Mouse (Mus musculus): ENCODE results near the gene Kalrn.
"Not testable (repeated sequence)": the region's sequence is repeated elsewhere in the genome, so short reads cannot be mapped to it uniquely, and the experiment has no call there.

The Kalrn gene

DNA sequence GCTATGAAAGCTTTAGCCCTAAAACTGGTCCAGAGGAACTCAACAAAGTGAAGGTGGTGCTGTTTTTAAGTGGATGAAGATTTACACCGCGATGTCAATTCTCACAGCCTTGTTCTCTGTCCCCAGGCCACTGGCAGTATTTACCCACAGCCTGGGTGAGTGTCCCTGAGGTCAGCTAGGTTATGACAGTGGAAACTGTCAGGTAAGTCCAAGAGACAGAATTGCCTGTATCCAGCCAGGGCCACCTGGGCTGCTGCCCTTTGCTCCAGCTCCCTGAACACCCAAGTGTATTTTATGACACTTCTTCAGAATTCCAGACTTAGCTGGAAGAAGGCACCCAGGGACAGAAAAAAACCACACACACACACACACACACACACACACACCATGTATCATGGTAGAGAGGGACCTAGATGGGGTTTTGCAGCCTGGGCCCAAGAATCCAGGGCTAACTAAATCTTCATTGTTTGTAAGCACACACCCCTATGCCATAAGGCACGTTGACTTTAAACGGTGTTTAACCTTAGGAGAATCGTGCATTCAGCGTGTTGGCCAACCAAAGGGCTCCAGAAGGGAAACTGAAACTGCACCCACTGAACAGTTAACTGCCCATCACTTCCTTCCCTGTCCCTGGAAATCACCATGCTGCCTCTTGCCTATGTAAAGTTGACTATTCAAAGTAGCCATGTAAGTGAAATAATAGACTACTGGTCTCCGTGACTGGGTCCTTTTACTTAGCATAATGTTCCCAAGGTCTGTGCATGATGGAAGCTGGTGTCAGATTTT, 462.3 kb downstream of the Kalrn start:
- DNase-seq (ENCODE audit: low spot score): no peak

DNA sequence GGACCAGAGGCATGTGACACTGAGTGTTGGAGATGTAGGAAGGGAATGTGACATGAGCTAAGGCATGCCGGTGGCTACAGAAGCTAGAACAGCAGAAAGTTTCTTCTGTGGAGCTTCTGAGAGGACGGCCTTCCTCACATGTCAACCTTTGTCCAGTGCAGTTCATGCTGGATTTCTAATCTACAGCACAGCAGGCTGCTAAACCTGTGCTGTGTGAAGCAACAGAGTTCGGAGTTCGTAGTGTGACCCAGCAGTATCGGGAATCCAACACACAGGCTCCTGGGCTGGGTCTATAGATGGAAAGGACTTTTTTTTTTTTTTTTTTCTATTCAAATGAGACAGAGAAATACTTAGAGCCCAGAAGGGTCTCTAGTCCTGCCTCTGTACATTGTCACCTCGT, 468.9 kb downstream of the Kalrn start:
- no peak for DNase-seq (ENCODE audit: low spot score)

DNA sequence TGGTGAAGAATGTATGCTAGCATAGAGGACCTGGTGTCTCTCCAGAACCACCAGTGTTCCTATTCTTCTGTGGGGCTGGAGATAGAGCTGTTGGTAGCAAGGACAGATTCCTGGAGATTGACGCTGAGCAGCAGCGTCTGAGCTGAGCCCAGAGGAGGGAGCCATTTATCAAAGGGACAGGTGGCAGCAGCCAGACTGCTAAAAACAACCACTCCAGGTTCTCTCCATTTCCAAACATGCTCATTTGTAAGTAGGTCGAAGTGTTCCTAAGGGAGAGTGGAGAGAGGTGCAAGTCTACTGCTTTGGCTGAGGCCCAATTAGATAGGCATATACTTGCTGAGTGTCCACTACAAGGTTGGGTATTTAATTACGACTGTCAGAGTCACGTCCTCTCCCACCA, 470.6 kb downstream of the Kalrn start:
- no peak for DNase-seq (ENCODE audit: low spot score)

DNA sequence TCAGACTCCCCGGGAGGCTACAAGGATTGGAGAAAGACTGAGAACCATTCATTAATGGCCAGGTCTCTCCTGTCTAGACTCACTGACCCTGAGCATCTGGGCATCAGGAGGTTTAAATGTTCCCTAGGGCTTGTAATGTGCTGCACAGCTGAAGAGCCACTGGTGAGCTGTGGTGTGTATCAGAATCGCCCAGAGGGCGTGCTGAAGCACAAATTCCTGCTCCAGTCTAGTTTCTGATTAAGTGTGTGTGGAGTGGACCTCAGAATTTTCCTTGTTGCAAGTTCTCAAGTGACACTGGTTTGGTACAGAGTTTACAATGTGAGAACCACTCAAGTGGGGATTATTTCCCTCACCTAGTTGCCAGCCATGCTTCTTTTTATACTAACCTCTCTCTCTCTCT, 473.5 kb downstream of the Kalrn start:
- no peak for DNase-seq (ENCODE audit: low spot score)

DNA sequence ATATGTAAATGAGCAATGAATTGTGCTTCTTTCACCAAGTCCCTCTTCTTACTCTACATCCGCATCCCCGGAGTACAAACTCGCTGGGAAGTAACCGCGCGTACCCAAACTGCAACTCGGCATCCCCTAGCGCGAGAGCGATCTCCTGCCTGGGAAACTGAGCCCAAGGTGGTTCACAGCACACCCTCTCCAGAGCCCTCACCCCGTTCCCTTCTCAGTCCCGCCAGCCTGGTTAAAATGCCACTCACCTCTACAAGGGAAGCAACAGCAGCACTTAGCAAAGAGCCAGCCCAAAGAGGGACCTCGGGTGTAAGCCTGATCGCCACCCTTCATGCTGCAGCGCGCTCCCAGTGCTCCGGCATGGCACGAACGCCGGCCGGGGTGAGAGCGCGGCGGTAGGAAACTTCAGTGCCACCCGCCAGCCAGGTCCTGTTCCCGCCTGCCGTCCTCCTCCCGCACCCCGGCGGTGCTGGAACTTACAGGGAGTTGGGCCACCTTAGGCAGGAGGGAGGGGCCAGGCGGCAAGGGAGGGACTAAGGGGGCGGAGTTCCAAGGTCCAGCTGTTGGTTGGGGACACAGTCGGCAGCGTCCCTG, 477.7 kb downstream of the Kalrn start:
- DNase-seq (ENCODE audit: low spot score): peak; percentile 65

DNA sequence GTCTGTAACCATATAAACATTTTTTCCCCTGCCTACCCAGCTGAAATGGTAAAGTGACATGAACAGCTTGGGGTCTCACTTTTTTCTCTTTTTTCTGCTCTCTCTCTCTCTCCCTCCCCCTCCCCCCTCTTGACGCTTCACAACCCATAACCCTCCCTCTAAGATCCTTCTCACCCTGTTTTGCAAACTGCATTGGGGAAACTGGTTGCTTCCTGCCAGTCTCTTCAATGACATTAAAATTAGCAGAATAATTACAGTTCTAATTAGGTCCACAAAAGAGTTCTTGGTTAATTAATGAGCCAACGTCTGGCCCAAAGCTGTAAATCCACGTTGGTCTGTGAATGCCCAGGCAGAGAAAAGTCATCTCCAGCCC, 478.3 kb downstream of the Kalrn start:
- no peak for DNase-seq (ENCODE audit: low spot score)

DNA sequence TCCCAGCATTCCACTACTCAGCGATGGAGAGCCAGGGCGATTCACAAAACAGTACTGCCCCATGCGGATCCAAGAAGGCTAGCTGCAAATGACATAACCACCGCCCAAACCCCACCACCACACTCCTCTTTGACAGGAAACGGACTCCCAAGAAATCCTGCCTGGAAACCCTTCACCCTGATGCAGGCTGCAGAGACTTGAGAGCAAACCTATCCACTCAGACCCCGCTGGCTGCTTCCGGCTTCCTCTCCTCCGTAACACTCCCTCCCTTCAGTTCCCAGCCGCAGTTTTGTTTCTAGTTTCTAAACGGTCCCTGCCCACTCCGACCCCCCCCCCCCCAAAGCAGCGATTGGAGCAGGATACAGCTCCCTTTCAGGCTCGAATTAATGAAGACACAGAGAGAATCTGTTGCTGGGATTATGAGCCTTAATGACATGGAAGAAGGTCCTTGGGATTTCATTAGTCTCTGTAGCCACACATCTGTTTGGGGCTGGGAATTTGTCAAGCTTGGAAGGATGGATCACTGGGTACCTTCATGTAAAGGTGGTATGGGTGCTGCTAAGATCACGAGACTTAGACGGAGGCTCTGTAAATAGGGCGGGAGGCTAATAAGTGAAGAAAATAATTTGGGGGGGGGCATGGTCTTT, 478.8 kb downstream of the Kalrn start:
- peak; percentile 61 for DNase-seq (ENCODE audit: low spot score)

DNA sequence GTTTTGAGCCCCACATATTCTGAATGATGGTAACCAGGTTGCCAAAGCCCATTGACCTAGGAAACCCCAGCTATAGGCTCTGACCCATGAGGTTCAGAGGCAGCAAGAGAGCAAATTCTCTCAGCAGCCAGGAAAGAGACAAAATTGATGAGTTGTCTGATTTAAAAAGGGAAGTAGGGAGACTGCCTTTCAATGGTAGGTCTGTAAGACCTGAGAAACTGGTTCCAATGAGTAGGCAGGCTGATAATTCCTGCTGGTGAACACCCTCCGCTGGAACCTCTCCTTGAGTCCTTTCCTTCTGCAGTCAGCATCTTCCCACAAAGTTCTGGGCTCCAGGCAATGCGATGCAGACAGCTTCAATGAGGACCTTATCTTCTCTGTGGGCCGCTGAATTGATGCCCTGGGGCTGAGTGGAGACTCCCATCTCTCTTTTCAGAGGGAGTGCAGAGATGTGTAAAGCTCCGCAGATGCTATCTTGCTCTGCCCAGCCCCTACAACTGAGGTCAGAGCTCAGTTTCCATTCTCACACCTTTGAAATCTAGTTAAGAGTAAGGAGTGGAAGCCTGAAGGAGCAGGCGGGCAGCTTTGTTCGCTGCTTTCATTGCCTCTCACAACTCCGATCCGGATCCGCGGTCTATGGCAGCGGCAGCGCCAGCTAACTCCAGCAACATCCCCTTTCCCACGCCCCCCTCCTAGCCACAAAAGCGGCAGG, 479.4 kb downstream of the Kalrn start:
- DNase-seq (ENCODE audit: low spot score): no peak

DNA sequence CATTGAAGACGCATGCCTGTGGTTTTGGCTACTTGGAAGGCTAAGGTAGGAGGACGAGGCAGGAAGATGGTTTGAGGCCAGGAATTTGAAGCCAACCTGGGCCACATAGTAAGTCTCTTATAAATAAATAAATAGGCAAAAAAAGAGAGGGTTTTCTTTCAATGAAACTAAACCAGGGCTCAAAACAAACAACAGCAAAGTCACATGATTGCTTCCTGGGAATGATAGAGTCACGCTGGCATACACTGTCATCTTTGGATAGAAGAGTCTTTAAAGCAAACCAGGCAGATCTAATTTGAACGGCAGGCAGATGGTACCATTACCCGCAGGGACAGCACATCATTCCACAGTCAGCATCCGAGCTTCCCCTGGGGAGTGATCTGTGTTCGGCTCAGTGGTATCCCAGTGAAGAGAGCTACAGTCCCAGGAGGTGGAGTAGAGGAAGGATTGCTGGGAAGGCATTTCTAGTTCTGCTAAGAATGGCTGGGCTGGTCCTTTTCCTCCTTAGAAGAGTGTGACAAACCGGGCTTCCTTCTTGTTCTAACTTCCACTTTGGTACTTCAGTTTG, 483.7 kb downstream of the Kalrn start:
- peak; percentile 59 for DNase-seq (ENCODE audit: low spot score)

DNA sequence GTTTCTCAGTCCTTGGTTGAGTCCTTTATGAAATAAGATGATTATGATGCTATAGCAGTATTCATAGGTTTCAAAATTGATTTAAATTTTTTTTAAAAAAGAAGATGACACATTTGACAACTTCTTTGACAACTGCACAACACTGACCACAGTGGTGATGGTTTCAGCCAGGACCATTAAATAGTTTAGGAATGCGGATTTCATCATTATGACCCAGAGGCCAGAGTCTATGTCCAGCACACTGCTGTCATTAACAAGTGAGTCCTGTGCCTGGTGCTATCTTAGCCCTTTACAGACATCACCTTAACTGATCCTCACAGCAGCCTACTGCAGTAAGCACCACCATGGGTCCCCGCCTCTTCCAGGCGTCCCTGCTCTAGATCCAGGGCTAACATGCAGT, 484.3 kb downstream of the Kalrn start:
- no peak for DNase-seq (ENCODE audit: low spot score)

DNA sequence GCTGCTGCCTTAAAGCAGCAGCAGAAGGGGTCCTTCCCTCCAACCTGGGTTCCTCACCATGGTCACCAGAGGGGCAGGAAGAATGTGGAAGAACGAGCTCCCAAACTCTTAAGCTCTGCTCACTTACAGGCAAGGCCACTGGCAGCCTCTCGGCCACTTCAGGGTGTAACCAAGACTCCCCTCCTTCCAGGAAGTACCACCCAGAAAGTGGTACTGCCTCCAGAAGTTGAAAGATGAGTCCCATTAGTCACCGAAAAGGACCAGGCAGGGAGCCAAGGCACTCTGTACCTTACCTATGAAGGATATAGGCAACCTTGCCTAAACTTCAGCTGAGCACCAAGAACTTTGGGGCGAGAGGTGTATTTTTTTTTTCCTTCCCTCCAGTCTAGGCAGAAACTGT, 485.0 kb downstream of the Kalrn start:
- DNase-seq (ENCODE audit: low spot score): no peak

DNA sequence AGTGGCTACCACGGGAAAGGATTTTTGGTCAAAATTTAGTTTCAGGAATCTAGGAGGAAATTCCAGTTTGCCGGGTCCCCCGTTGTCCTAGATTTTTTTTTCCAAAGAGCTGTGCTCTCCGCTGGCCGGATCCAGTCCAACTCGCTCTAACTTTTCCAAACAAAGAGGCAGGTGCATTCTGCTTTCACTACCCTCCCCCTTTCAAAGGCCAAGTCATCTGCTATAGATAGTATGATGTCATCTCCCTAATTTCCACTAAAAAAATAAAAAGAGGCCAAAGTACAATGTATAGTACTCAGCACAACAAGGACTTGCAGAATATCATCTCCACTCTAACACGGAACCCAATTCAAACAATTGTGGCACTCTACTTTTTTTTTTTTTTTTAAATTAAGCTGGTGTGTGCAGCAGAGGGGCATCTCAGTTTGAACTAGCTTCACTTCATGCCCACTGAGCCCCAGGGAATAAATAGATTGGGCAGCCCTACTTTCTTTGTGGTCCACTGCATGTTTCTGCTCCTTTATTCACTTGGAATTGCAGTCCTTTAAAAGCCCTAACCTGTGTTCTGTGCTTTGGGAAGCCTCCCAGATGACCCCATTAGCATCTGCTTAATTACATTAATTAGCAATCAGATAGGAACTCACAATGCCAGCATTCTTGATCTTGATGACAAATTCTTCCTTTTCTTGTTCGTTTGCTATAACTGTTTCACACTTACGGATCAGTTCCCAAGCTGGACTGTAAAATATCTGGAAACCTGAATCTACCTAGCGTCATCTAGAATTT, 489.0 kb downstream of the Kalrn start:
- DNase-seq (ENCODE audit: low spot score): peak; percentile 11

DNA sequence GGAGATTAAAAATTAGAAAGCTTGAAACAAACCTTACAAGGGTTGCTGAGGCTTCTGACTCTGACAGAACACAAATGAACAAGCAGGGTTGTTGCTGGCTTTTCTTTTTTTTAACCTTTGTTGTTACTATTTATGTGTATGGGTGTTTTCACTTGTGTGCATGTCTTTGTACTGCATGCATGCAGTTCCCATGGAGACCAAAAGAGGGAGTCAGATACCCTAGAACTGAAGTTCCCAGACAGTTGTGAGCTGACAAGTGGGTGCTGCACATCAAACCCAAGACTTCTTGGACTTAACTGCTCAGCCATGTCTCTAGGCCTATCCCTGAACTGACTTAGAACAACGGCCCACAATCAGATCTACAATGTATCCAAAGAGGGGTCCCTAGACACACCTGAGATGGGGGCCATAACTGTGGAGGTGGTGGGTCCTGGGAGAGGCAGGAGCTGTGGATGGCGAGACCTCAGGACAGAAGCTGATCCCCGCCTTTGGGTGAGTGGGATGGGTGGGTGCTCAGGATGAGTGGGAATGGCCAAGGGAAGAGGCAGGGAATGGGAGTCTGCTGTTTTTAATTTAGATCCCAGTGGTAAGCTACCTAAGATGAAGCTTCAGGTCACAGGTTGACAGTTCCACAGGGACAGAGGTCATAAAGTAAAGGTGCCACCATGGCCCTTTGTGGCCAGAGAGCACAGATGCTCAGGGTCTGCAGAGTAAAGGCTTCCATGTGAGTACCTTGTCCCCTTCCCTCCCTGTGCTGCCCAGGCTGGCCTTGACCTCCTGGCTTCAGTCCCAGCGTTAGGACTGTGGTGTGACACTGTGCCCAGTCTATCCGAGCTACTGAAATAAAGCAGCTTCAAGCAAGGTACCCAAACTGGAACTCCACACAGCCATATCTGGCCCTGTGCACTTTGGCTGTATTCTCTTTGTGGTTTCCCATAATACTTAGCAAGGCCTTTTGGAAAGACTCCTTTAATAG, 490.6 kb downstream of the Kalrn start:
- DNase-seq (ENCODE audit: low spot score): no peak

DNA sequence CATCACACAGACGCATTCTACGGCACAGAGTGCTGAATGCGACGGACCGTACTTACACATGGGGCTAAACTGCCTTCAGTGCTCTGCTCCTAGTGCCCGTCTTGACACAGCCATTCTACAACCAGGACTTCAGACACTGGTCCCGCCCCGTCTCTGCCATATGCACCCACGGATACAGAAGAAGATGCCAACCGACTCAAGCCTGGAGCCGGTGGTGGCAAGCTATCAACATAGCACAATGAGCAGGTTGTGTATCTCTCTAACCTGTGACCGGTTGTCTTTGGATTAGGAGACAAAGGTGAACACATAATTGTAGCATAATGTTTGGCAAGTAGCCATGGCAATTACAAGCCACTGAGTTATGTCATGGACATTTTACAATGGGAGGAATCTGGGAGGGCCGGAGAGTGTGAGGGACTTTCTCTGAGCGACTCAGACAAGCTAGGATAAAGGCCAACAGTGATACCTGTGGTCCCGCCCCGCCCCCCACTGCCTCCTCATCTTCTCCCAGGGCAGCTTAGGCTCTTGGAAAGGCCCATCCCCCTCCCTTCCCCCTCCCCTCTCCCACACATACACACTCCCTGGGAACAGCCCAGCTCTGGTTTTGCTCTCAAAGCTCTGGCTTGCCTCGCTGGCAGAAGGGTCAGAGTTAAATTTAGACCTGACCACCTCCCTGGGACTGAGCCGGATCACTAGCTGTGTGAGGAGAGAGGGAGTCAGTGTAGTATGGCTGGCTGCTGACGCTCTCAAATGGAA, 491.5 kb downstream of the Kalrn start:
- peak; percentile 18 for DNase-seq (ENCODE audit: low spot score)

DNA sequence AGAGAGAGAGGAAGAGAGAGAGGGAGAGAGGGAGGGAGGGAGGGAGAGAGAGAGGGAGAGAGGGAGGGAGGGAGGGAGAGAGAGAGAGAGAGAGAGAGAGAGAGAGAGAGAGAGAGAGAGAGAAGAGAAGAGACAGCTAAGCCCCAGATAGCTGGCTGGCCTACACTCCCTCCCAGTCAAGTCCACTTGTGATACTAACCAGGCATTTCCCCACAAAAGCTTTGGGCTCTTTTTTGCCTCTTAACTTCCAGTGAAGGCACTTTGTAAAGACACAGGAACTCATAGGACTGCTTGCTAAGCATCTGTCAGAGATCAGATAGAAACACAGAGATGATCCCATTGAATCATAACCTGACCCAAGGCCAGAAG, 492.0 kb downstream of the Kalrn start:
- not testable (repeated sequence) for DNase-seq (ENCODE audit: low spot score)

DNA sequence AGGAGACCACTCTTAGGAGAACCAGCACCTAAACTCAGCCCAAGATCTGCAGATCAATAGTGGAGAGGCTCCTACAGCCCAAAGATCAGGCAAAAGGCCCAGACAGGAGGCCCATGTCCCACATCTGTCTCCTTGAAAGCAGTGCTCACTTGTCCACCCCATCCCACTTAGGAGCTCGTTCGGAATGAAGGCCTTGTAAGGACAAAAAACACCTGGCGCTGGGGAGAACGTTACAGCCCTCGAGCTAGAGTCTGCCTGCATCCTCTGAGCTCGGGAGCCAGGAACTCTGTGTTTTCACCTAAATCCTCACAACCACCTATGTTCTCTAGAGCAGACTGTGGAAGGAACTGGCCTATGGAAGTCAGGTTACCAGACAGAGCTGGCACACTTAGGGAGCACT, 492.5 kb downstream of the Kalrn start:
- DNase-seq (ENCODE audit: low spot score): no peak

DNA sequence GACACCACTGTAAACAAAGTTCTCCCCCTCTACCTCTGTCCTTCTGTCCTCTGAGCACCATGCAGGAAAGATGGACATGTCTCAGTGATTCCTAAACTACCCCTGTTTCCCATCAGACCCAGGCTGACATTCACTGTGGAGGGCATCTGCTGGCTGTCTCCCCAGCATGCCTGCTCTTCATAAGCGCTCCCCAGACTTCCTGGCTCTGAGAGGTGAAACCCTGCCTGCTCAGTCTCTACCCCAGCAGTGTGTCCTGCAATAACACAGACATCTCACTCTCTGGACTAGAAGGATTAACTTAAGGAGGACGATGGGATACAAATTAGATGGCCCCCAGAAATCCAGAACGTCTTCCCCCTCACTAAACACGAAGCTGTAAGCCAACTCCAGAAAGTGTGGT, 493.8 kb downstream of the Kalrn start:
- no peak for DNase-seq (ENCODE audit: low spot score)

DNA sequence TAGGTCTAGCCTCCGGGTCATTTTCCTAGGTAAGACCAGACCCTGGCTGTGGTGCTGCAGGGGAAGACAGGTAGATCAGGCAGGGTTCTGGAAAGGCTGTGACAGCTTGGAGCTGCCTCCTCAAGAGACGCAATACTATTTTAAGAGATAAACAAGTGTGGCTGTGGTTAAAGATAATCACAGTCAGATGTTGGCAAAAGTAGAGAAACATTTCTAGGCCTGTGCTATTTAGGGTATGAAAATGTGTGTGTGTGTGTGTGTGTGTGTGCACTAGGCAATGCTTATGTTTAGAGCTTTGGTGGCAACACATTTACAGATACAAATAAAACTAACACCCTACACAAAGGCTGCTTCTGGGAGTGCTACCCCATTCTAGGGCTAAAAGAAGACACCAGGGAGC, 494.6 kb downstream of the Kalrn start:
- DNase-seq (ENCODE audit: low spot score): no peak

DNA sequence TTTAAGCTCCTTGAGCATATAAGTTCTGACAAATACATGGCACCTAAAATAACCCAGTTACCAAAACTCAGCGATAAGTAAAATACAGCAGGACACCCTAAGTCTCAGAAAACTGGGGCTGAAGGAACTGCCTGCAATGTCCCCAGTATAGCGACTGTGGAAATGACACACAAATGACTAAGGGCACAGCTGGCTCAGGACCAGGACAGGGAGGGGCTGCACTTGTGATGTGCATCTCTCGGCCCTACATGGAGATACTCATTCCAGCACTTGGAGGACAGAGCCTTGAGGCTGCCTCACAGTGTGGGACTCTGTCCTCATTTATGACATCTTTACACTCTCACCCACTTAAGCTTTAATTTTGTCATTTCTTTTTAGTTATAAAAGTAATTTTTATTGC, 497.2 kb downstream of the Kalrn start:
- no peak for DNase-seq (ENCODE audit: low spot score)

DNA sequence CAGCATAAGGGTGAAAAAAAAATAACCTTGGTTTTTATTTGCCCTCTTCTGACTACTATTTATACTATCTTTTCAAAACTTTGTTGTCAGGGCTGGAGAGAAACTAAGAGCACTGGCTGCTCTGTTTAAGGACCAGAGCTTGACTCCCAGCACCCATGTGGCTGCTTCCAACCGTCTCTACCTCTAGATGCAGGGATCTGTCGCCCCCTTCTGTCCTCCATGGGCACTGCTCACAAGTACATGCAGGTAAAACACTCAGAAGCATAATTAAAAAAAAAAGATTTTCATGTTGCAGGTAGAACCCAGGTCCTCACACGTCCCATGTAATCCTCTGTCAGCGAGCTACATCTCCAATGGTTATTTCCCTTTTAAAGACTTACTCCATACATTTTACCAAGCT, 499.4 kb downstream of the Kalrn start:
- no peak for DNase-seq (ENCODE audit: low spot score)

All from retina, embryonic 14.5 days (tissue).